Mouse (Mus musculus) stomach, embryonic 16.5 days (tissue): ENCODE measurements at regions not wholly inside any gene's neighbourhood (a gene's known extent, or its start where the extent isn't known, plus 50 kb on each side); places are given as distances from the start of the nearest gene placed in this dataset.

Experiments
- ATAC-seq: fragments of 200-750 bp; cut with Nextera tagmentation; 2 replicates; pipeline ENCODE4 v1.8.0; 2017; ENCODE audit warnings: moderate number of reproducible peaks, moderate TSS enrichment; ENCODE audit not compliant: insufficient read depth, low FRiP score
- H3K27ac ChIP-seq: fragments of 300-500 bp; sonication (generic); 2 replicates; pipeline ENCODE4 v1.5.1; 2014; ENCODE audit warnings: low read length
- H3K27me3 ChIP-seq: fragments of 300-500 bp; sonication (generic); 2 replicates; pipeline ENCODE4 v1.6.1; 2014; ENCODE audit warnings: low read length, control low read depth, mixed read lengths; ENCODE audit not compliant: control insufficient read depth, insufficient read depth
- H3K36me3 ChIP-seq: fragments of 300-500 bp; sonication (generic); 2 replicates; pipeline ENCODE4 v1.6.1; 2014; ENCODE audit warnings: low read length; ENCODE audit not compliant: control insufficient read depth, insufficient read depth
- H3K4me1 ChIP-seq: fragments of 300-500 bp; sonication (generic); 2 replicates; pipeline ENCODE4 v1.6.1; 2014; ENCODE audit warnings: low read length, control low read depth, mixed read lengths; ENCODE audit not compliant: control insufficient read depth, insufficient read depth
- H3K4me2 ChIP-seq: fragments of 300-500 bp; sonication (generic); 2 replicates; pipeline ENCODE4 v1.6.1; 2014; ENCODE audit warnings: low read depth, low read length, mixed read lengths
- H3K4me3 ChIP-seq: fragments of 300-500 bp; sonication (generic); replicated peaks from 2 replicates; pipeline ENCODE4 v1.5.1; 2014; ENCODE audit warnings: mild to moderate bottlenecking, low read length
- H3K9ac ChIP-seq: fragments of 300-500 bp; sonication (generic); 2 replicates; pipeline ENCODE4 v1.6.1; 2014; ENCODE audit warnings: low read length
- H3K9me3 ChIP-seq: fragments of 300-500 bp; sonication (generic); replicated peaks from 2 replicates; pipeline ENCODE4 v1.6.1; 2016; ENCODE audit warnings: low read length, control low read depth; ENCODE audit not compliant: control insufficient read depth
- WGBS: fragments of 180-500 bp; shearing (Covaris S2); extraction: QIAGEN DNeasy Blood & Tissue Kit; methylation state at CpG from one replicate; pipeline ENCODE4 v1.1.7; 2014; 5-methylcytosine and 5-hydroxymethylcytosine counted together

- no peak overlapping the region for H3K4me3 ChIP-seq
- 79% methylated on average over 5 of the region's 5 CpGs for WGBS
- ATAC-seq: no peak
Measured at GRCm38 (mm10) chr15:74461935-74462334, 174.2 kb downstream of the Mroh4 start.

GRCm38 (mm10) chr15:74459345-74459975 is 176.7 kb downstream of the Mroh4 start:
- WGBS: 82% methylated on average over 12 of the region's 12 CpGs

More at GRCm38 (mm10) chr15:74461935-74462334, 174.2 kb downstream of the Mroh4 start:
- Histone ChIP-seq H3K9ac (no peak overlapping the region), H3K27ac (no peak overlapping the region), H3K9me3 (no peaks in the 10 kb centered on the region), H3K4me1 (no peaks in the 10 kb centered on the region), H3K27me3 (no peaks in the 10 kb centered on the region), H3K4me2 (no peak overlapping the region), H3K36me3 (no peaks in the 10 kb centered on the region)

GRCm38 (mm10) chr15:74458940-74459339 is 177.2 kb downstream of the Mroh4 start:
- Histone ChIP-seq H3K36me3 (no peaks in the 10 kb centered on the region), H3K27me3 (no peaks in the 10 kb centered on the region), H3K27ac (no peak overlapping the region), H3K9me3 (no peaks in the 10 kb centered on the region), H3K4me3 (no peak overlapping the region), H3K4me2 (no peak overlapping the region), H3K4me1 (peaks cover 10% of the 10 kb centered on the region), H3K9ac (no peak overlapping the region)
- WGBS: 78% methylated on average over 9 of the region's 9 CpGs
- no peak for ATAC-seq

More at GRCm38 (mm10) chr15:74459345-74459975, 176.7 kb downstream of the Mroh4 start:
- Histone ChIP-seq H3K4me3 (no peak overlapping the region), H3K9ac (no peak overlapping the region), H3K9me3 (no peaks in the 10 kb centered on the region), H3K4me1 (peaks cover 10% of the 10 kb centered on the region), H3K27me3 (no peaks in the 10 kb centered on the region), H3K27ac (no peak overlapping the region), H3K4me2 (no peak overlapping the region), H3K36me3 (no peaks in the 10 kb centered on the region)
- ATAC-seq: no peak

GRCm38 (mm10) chr15:74457965-74458364 is 178.2 kb downstream of the Mroh4 start:
- peaks cover 10% of the 10 kb centered on the region for H3K4me1 ChIP-seq
- no peaks in the 10 kb centered on the region for H3K27me3 ChIP-seq
- no peak overlapping the region for H3K27ac ChIP-seq
- 84% methylated on average over 3 of the region's 3 CpGs for WGBS
- no peak overlapping the region for H3K4me2 ChIP-seq
- H3K9ac ChIP-seq: no peak overlapping the region
- H3K9me3 ChIP-seq: no peaks in the 10 kb centered on the region
- ATAC-seq: no peak
- H3K36me3 ChIP-seq: no peaks in the 10 kb centered on the region
- H3K4me3 ChIP-seq: no peak overlapping the region

GRCm38 (mm10) chr15:74456675-74457040 is 179.5 kb downstream of the Mroh4 start:
- Histone ChIP-seq H3K36me3 (no peaks in the 10 kb centered on the region), H3K27me3 (no peaks in the 10 kb centered on the region), H3K9me3 (no peaks in the 10 kb centered on the region), H3K4me2 (no peak overlapping the region), H3K4me3 (no peak overlapping the region), H3K9ac (no peak overlapping the region), H3K27ac (no peak overlapping the region), H3K4me1 (peaks cover 10% of the 10 kb centered on the region)
- 74% methylated on average over 6 of the region's 6 CpGs for WGBS
- ATAC-seq: no peak

GRCm38 (mm10) chr15:74455921-74456674 is 180.1 kb downstream of the Mroh4 start:
- Histone ChIP-seq H3K4me2 (no peak overlapping the region), H3K9me3 (no peaks in the 10 kb centered on the region), H3K36me3 (no peaks in the 10 kb centered on the region), H3K27ac (no peak overlapping the region), H3K4me1 (peaks cover 10% of the 10 kb centered on the region), H3K4me3 (no peak overlapping the region), H3K27me3 (no peaks in the 10 kb centered on the region), H3K9ac (no peak overlapping the region)
- no peak for ATAC-seq
- WGBS: 44% methylated on average over 11 of the region's 11 CpGs

GRCm38 (mm10) chr15:74454543-74454942 is 181.6 kb downstream of the Mroh4 start:
- ATAC-seq: no peak
- Histone ChIP-seq H3K9ac (no peak overlapping the region), H3K4me2 (no peak overlapping the region), H3K9me3 (no peaks in the 10 kb centered on the region), H3K27me3 (no peaks in the 10 kb centered on the region), H3K4me3 (no peak overlapping the region), H3K36me3 (no peaks in the 10 kb centered on the region), H3K27ac (no peak overlapping the region), H3K4me1 (peaks cover 13% of the 10 kb centered on the region)
- 60% methylated on average over 3 of the region's 3 CpGs for WGBS

GRCm38 (mm10) chr15:74453810-74454209 is 182.3 kb downstream of the Mroh4 start:
- no peak overlapping the region for H3K27ac ChIP-seq
- H3K4me3 ChIP-seq: no peak overlapping the region
- H3K9me3 ChIP-seq: no peaks in the 10 kb centered on the region
- H3K27me3 ChIP-seq: no peaks in the 10 kb centered on the region
- no peaks in the 10 kb centered on the region for H3K36me3 ChIP-seq
- H3K4me1 ChIP-seq: peaks cover 13% of the 10 kb centered on the region
- no peak for ATAC-seq
- H3K9ac ChIP-seq: no peak overlapping the region
- H3K4me2 ChIP-seq: no peak overlapping the region
- WGBS: 76% methylated on average over 6 of the region's 6 CpGs

- H3K27me3 ChIP-seq: no peaks in the 10 kb centered on the region
- no peak overlapping the region for H3K9ac ChIP-seq
- H3K4me2 ChIP-seq: no peak overlapping the region
- WGBS: 88% methylated on average over 3 of the region's 3 CpGs
- H3K9me3 ChIP-seq: no peaks in the 10 kb centered on the region
- no peak for ATAC-seq
- H3K4me1 ChIP-seq: peaks cover 13% of the 10 kb centered on the region
- no peaks in the 10 kb centered on the region for H3K36me3 ChIP-seq
- no peak overlapping the region for H3K27ac ChIP-seq
- no peak overlapping the region for H3K4me3 ChIP-seq
Measured at GRCm38 (mm10) chr15:74452426-74452825, 183.7 kb downstream of the Mroh4 start.
